Comparison of ENCODE assay signal across 9 mouse cellular contexts in the genomic region with DNA sequence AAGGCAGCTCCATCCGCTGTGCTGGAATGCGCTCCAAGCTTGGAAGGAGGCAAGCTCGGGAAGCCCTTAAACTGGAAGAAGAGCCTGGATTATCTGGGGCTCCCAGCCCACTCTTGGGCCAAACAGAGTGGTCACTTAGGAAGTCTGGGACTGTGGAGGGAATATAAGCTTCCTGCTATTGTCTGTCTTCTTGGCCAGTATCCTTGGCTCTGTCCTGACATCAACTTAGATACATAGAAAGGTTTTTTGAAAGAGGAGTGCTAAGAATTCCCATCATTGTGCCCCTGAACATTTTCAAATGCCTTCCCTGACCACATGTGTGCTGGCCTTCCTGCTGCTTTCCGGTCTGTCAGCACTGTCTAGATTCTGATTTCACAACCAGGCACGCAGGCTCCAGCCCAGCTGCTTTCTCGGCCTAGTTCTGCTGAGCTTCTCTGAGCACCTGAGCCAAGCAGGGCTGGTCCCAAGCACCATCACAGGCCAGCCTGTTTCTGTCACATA. TPM values are rescaled to one million over a fixed set of nuclear protein-coding genes. Genes with fewer than 3 reads are reported as not detected.
DNase-seq lines count a peak whose midpoint lies in the region; ATAC-seq and TF ChIP-seq lines count a peak whose summit lies in the region.
"Had no signal": no experiment of that assay in that cellular context is flagged by ENCODE, and none has a peak within 500 bp of the region (broad histone marks: within the 10 kb centered on the region; RNA-seq: fewer than 3 reads in every experiment).

No protein-coding gene starts in this region.

- TF ChIP-seq POLR2A in heart, adult 2 months (IDR thresholded peaks at IDR 0.05; ENCODE audit: insufficient read depth, low read depth, low read length): no peak
- no peak for TF ChIP-seq POLR2A in lung, adult 2 months (IDR thresholded peaks at IDR 0.05; ENCODE audit: borderline replicate concordance, extremely low read depth, low read depth, low read length)

- no peak for ATAC-seq in monocyte, adult 5-6 weeks (replicated peaks; ENCODE audit: insufficient number of reproducible peaks, low FRiP score, low TSS enrichment, poor library complexity, severe bottlenecking)

- WGBS in heart, adult 2 months: 23% methylated on average over 6 of the region's 6 CpGs
- WGBS in lung, adult 2 months: 29% methylated on average over 6 of the region's 6 CpGs

- intact Hi-C loops in gastrocnemius, postnatal 14 days (cut with DNase I; ENCODE audit: low total_unique reads): no loop called here
- intact Hi-C loops in heart, adult 2 months (cut with DNase I): loop anchor here (2.0 kb wide), 2 partner anchors 62 to 78 kb away; no protein-coding TSS in a partner anchor

- peak overlapping the region; percentile 78; the same call in 1 of the 2 replicates for H3K4me3 ChIP-seq in heart, adult 2 months
- H3K4me3 ChIP-seq in lung, adult 2 months (replicated peaks; ENCODE audit: extremely low read depth, low read depth, low read length): no peak overlapping the region

- H3K79me2 ChIP-seq in heart, adult 2 months (replicated peaks; ENCODE audit: control insufficient read depth, insufficient read depth, low read length): no peaks in the 10 kb centered on the region

- DNase-seq in gastrocnemius, postnatal 14 days: peak; percentile 55
- no peak for DNase-seq in gastrocnemius, postnatal 4 days (ENCODE audit: low spot score in 2 of 2)
- DNase-seq in 3T3-L1 (ENCODE audit: low read depth, low spot score): peak; percentile 56
- peak; percentile 72 to 77 for DNase-seq in heart, adult 2 months
- DNase-seq in lung, adult 2 months: peak; percentile 54
- DNase-seq in left cerebral cortex, adult 9 months (ENCODE audit: low spot score in 2 of 2): no peak
- no peak for DNase-seq in urinary bladder, postnatal 25 days (ENCODE audit: low spot score)
- DNase-seq: cerebellum, adult 9-11 months had no signal

- no peak for TF ChIP-seq CTCF in heart, adult 2 months (IDR thresholded peaks at IDR 0.05)
- TF ChIP-seq CTCF in lung, adult 2 months (IDR thresholded peaks at IDR 0.05; ENCODE audit: insufficient read depth, low read length): no peak

- no peak overlapping the region for H3K9ac ChIP-seq in heart, adult 2 months (ENCODE audit: low read depth, low read length)

- H3K36me3 ChIP-seq in heart, adult 2 months (ENCODE audit: control insufficient read depth, insufficient read depth, low read length): no peaks in the 10 kb centered on the region

- peaks cover 30% of the 10 kb centered on the region for H3K4me1 ChIP-seq in heart, adult 2 months (ENCODE audit: control insufficient read depth, insufficient read depth, low read length)
- H3K4me1 ChIP-seq in lung, adult 2 months (ENCODE audit: control insufficient read depth, insufficient read depth, low read length): peaks cover 12% of the 10 kb centered on the region

- peak overlapping the region; percentile 94 for H3K27ac ChIP-seq in heart, adult 2 months

- H3K27me3 ChIP-seq in heart, adult 2 months (ENCODE audit: control insufficient read depth, insufficient read depth, low read length): no peaks in the 10 kb centered on the region

- 0 out of 2 replicates have a peak, but pooled peaks have one; percentile 33 for TF ChIP-seq EP300 in heart, adult 2 months (IDR thresholded peaks at IDR 0.05; ENCODE audit: insufficient read depth, low read depth, low read length)

RNA-seq across cellular contexts. Expression of a gene that starts 1.0 kb away (rescaled TPM):
- total RNA-seq in gastrocnemius, postnatal 14 days (2021): 1 to 10 TPM; 9.4 to 9.5 TPM
- 10 to 100 TPM; 14.5 to 15.1 TPM for total RNA-seq in gastrocnemius, postnatal 4 days (2021)
- total RNA-seq in heart, adult 2 months (2021): 10 to 100 TPM; 13.2 to 20.1 TPM
- 14.3 and 19.1 TPM in 2 replicates for polyA plus RNA-seq in heart, adult 2 months (2012; rRNA removed)
- polyA plus RNA-seq in lung, adult 2 months (2012; rRNA removed): 75.3 and 85.2 TPM in 2 replicates
- 57.3 to 65.3 TPM (median 57.6 TPM) in 3 replicates for total RNA-seq in monocyte, adult 5-6 weeks (2017)

RNA-seq across cellular contexts. Expression of a gene that starts 52.3 kb away (rescaled TPM):
- under 1 TPM; 0.09 to 0.10 TPM for total RNA-seq in gastrocnemius, postnatal 14 days (2021)
- total RNA-seq in gastrocnemius, postnatal 4 days (2021): 1 to 10 TPM; 1.0 to 1.7 TPM
- total RNA-seq in heart, adult 2 months (2021): under 1 TPM; 0.48 to 0.60 TPM
- polyA plus RNA-seq in heart, adult 2 months (2012; rRNA removed): 1.8 and 2.3 TPM in 2 replicates
- 7.6 and 8.8 TPM in 2 replicates for polyA plus RNA-seq in lung, adult 2 months (2012; rRNA removed)
- 15.2 to 17.8 TPM (median 15.8 TPM) in 3 replicates for total RNA-seq in monocyte, adult 5-6 weeks (2017)

RNA-seq across cellular contexts. Expression of a gene that starts 59.5 kb away (rescaled TPM):
- 10 to 100 TPM; 12.2 to 13.4 TPM for total RNA-seq in gastrocnemius, postnatal 14 days (2021)
- 10 to 100 TPM; 28.3 to 33.6 TPM for total RNA-seq in gastrocnemius, postnatal 4 days (2021)
- 10 to 100 TPM; 25.6 to 33.1 TPM for total RNA-seq in heart, adult 2 months (2021)
- polyA plus RNA-seq in heart, adult 2 months (2012; rRNA removed): 41.9 and 66.5 TPM in 2 replicates
- 35.5 and 38.0 TPM in 2 replicates for polyA plus RNA-seq in lung, adult 2 months (2012; rRNA removed)
- total RNA-seq in monocyte, adult 5-6 weeks (2017): 24.3 to 43.0 TPM (median 42.0 TPM) in 3 replicates

Comparison
In these comparisons a context has a peak if more than half of its experiments do, and no peak if none do; other contexts are left out.
1. DNase-seq: peak in gastrocnemius, postnatal 14 days (single experiment), 3T3-L1 (single experiment), heart, adult 2 months (2 of 2) and lung, adult 2 months (single experiment); none in gastrocnemius, postnatal 4 days (0 of 2), left cerebral cortex, adult 9 months (0 of 2) and urinary bladder, postnatal 25 days (single experiment).